Mouse (Mus musculus): ENCODE results near the gene Olfr223. TPM values are rescaled to one million over a fixed set of nuclear protein-coding genes. Genes with fewer than 3 reads are reported as not detected.
"Not testable (repeated sequence)": the region's sequence is repeated elsewhere in the genome, so short reads cannot be mapped to it uniquely, and the experiment has no call there.

The Olfr223 gene
- polyA plus RNA-seq, 1 experiment from 2014 or later = not detected

- no peaks in the 10 kb centered on the region for H3K9me3 ChIP-seq (ENCODE audit: control insufficient read depth, low read length)
- no peak overlapping the region for H3K27ac ChIP-seq (ENCODE audit: low read depth, low read length)
- H3K27me3 ChIP-seq (ENCODE audit: control insufficient read depth, insufficient read depth, low read length) = no peaks in the 10 kb centered on the region
- H3K4me2 ChIP-seq (replicated peaks; ENCODE audit: low read depth, low read length) = no peak overlapping the region
- H3K9ac ChIP-seq (ENCODE audit: low read depth, low read length) = no peak overlapping the region
- H3K4me3 ChIP-seq (ENCODE audit: low read length) = no peak overlapping the region
- H3K4me1 ChIP-seq (ENCODE audit: control insufficient read depth, insufficient read depth, low read length) = no peaks in the 10 kb centered on the region
- no peaks in the 10 kb centered on the region for H3K36me3 ChIP-seq (ENCODE audit: control insufficient read depth, insufficient read depth, low read length)
- WGBS = 26% methylated on average over 5 of the region's 5 CpGs
- ATAC-seq (ENCODE audit: low FRiP score, low TSS enrichment) = no peak
Observed at GRCm38 (mm10) chr11:59633037-59633436, 39.9 kb upstream of the Olfr223 start.

- Histone ChIP-seq H3K9me3 (ENCODE audit: control insufficient read depth, low read length) (no peaks in the 10 kb centered on the region), H3K4me2 (replicated peaks; ENCODE audit: low read depth, low read length) (no peak overlapping the region), H3K4me1 (ENCODE audit: control insufficient read depth, insufficient read depth, low read length) (no peaks in the 10 kb centered on the region), H3K9ac (ENCODE audit: low read depth, low read length) (no peak overlapping the region), H3K27ac (ENCODE audit: low read depth, low read length) (no peak overlapping the region), H3K4me3 (ENCODE audit: low read length) (no peak overlapping the region), H3K27me3 (ENCODE audit: control insufficient read depth, insufficient read depth, low read length) (no peaks in the 10 kb centered on the region), H3K36me3 (ENCODE audit: control insufficient read depth, insufficient read depth, low read length) (no peaks in the 10 kb centered on the region)
- ATAC-seq (ENCODE audit: low FRiP score, low TSS enrichment) = no peak
- WGBS = 84% methylated on average over 4 of the region's 4 CpGs
Observed at GRCm38 (mm10) chr11:59631980-59632379, 38.9 kb upstream of the Olfr223 start.

DNA sequence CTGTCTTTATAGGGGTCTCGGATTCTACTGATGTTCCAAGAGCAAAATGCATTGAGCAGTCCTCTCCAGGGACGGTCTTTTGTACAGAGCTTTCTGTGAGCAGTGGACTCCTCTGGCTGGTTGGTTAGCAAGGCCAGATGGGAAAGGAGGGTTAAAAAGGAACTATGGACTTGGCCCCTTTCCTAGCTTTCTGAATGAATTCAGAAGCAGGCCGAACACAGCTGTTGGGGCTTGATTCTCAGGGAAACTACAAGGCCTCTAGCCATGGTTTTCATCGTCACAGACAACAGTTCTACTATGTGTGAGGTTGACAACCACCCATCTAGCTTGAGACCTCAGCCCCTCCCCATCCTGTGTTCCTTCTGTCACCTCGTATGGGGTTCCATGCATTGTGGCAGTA lies 36.8 kb upstream of the Olfr223 start:
- Histone ChIP-seq H3K9me3 (ENCODE audit: control insufficient read depth, low read length) (no peaks in the 10 kb centered on the region), H3K4me3 (ENCODE audit: low read length) (no peak overlapping the region), H3K4me2 (replicated peaks; ENCODE audit: low read depth, low read length) (no peak overlapping the region), H3K9ac (ENCODE audit: low read depth, low read length) (no peak overlapping the region), H3K36me3 (ENCODE audit: control insufficient read depth, insufficient read depth, low read length) (no peaks in the 10 kb centered on the region), H3K27me3 (ENCODE audit: control insufficient read depth, insufficient read depth, low read length) (no peaks in the 10 kb centered on the region), H3K4me1 (ENCODE audit: control insufficient read depth, insufficient read depth, low read length) (no peaks in the 10 kb centered on the region), H3K27ac (ENCODE audit: low read depth, low read length) (no peak overlapping the region)
- WGBS = 81% methylated on average over 5 of the region's 5 CpGs
- no peak for ATAC-seq (ENCODE audit: low FRiP score, low TSS enrichment)

GRCm38 (mm10) chr11:59628177-59628576 lies 35.1 kb upstream of the Olfr223 start:
- Histone ChIP-seq H3K4me1 (ENCODE audit: control insufficient read depth, insufficient read depth, low read length) (no peaks in the 10 kb centered on the region), H3K9ac (ENCODE audit: low read depth, low read length) (no peak overlapping the region), H3K27ac (ENCODE audit: low read depth, low read length) (no peak overlapping the region), H3K4me2 (replicated peaks; ENCODE audit: low read depth, low read length) (no peak overlapping the region), H3K36me3 (ENCODE audit: control insufficient read depth, insufficient read depth, low read length) (no peaks in the 10 kb centered on the region), H3K27me3 (ENCODE audit: control insufficient read depth, insufficient read depth, low read length) (no peaks in the 10 kb centered on the region), H3K4me3 (ENCODE audit: low read length) (no peak overlapping the region), H3K9me3 (ENCODE audit: control insufficient read depth, low read length) (no peaks in the 10 kb centered on the region)
- WGBS = 82% methylated on average over 5 of the region's 5 CpGs
- no peak for ATAC-seq (ENCODE audit: low FRiP score, low TSS enrichment)

DNA sequence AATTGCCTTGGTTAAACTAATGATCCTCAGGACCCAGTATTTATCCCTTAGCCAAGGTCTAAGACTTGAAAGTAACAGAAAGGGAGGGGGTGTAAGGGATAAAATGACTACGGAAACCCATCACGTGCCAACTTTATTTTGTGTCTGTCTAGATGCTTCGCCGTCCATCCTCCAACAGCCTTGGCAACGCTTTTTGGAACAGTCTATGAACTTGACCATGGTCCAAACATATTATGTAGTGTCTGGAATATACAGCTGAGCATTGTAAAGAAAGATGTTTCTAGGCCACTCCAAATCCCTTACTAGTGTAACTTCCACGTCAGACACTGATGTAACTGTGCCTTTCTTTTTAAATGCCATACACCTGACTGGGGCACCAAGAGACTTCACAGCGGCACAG lies 33.1 kb upstream of the Olfr223 start:
- WGBS = 91% methylated on average over 7 of the region's 7 CpGs
- no peak for ATAC-seq (ENCODE audit: low FRiP score, low TSS enrichment)
- no peak overlapping the region for H3K4me3 ChIP-seq (ENCODE audit: low read length)

DNA sequence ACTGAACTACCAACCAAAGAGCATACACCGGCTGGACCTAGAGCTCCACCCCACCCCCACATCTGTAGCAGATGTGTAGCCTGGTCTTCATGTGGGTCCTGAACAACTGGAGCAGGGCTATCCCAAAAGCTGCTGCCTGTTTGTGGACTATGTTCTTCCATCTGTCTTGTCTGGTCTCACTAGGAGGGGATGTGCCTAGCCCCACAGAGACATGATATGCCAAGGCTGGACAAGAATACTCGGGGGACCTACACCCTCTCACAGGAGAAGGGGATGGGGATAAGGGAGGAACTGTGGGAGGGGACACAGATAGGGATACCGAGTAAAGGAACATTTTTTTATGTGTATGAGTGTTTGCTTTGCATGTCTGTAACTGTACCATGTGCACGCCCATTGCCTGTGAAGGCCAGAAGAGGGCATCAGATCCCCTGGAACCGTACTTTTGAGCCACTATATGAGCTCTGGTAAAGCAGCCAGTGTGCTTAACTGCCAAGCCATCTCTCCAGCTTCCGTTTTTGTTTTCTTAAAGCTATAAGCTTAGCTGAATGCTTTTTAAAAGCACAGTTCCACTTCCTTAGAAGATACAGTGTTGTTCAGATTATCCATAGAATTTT lies 31.0 kb upstream of the Olfr223 start:
- no peak overlapping the region for H3K27ac ChIP-seq (ENCODE audit: low read depth, low read length)
- 0 out of 2 replicates have a peak, but pooled peaks have one; percentile 55 for ATAC-seq (ENCODE audit: low FRiP score, low TSS enrichment)
- no peaks in the 10 kb centered on the region for H3K9me3 ChIP-seq (ENCODE audit: control insufficient read depth, low read length)
- H3K4me2 ChIP-seq (replicated peaks; ENCODE audit: low read depth, low read length) = no peak overlapping the region
- H3K4me3 ChIP-seq (ENCODE audit: low read length) = no peak overlapping the region
- 36% methylated on average over 6 of the region's 6 CpGs for WGBS
- H3K4me1 ChIP-seq (ENCODE audit: control insufficient read depth, insufficient read depth, low read length) = no peaks in the 10 kb centered on the region
- no peak overlapping the region for H3K9ac ChIP-seq (ENCODE audit: low read depth, low read length)
- H3K36me3 ChIP-seq (ENCODE audit: control insufficient read depth, insufficient read depth, low read length) = no peaks in the 10 kb centered on the region
- 0 out of 2 replicates have a peak, but pooled peaks cover 2% of the 10 kb centered on the region for H3K27me3 ChIP-seq (ENCODE audit: control insufficient read depth, insufficient read depth, low read length)

More for the DNA sequence above, 33.1 kb upstream of the Olfr223 start:
- no peak overlapping the region for H3K27ac ChIP-seq (ENCODE audit: low read depth, low read length)
- no peak overlapping the region for H3K9ac ChIP-seq (ENCODE audit: low read depth, low read length)
- no peaks in the 10 kb centered on the region for H3K9me3 ChIP-seq (ENCODE audit: control insufficient read depth, low read length)
- H3K27me3 ChIP-seq (ENCODE audit: control insufficient read depth, insufficient read depth, low read length) = 0 out of 2 replicates have a peak, but pooled peaks cover 2% of the 10 kb centered on the region
- no peaks in the 10 kb centered on the region for H3K4me1 ChIP-seq (ENCODE audit: control insufficient read depth, insufficient read depth, low read length)
- H3K36me3 ChIP-seq (ENCODE audit: control insufficient read depth, insufficient read depth, low read length) = no peaks in the 10 kb centered on the region
- H3K4me2 ChIP-seq (replicated peaks; ENCODE audit: low read depth, low read length) = no peak overlapping the region

GRCm38 (mm10) chr11:59622214-59622613 lies 29.1 kb upstream of the Olfr223 start:
- no peaks in the 10 kb centered on the region for H3K36me3 ChIP-seq (ENCODE audit: control insufficient read depth, insufficient read depth, low read length)
- ATAC-seq (ENCODE audit: low FRiP score, low TSS enrichment) = no peak
- H3K27ac ChIP-seq (ENCODE audit: low read depth, low read length) = no peak overlapping the region
- H3K9ac ChIP-seq (ENCODE audit: low read depth, low read length) = no peak overlapping the region
- H3K4me1 ChIP-seq (ENCODE audit: control insufficient read depth, insufficient read depth, low read length) = no peaks in the 10 kb centered on the region
- no peaks in the 10 kb centered on the region for H3K9me3 ChIP-seq (ENCODE audit: control insufficient read depth, low read length)
- 75% methylated on average over 3 of the region's 3 CpGs for WGBS
- H3K27me3 ChIP-seq (ENCODE audit: control insufficient read depth, insufficient read depth, low read length) = 0 out of 2 replicates have a peak, but pooled peaks cover 2% of the 10 kb centered on the region
- no peak overlapping the region for H3K4me3 ChIP-seq (ENCODE audit: low read length)
- H3K4me2 ChIP-seq (replicated peaks; ENCODE audit: low read depth, low read length) = no peak overlapping the region

DNA sequence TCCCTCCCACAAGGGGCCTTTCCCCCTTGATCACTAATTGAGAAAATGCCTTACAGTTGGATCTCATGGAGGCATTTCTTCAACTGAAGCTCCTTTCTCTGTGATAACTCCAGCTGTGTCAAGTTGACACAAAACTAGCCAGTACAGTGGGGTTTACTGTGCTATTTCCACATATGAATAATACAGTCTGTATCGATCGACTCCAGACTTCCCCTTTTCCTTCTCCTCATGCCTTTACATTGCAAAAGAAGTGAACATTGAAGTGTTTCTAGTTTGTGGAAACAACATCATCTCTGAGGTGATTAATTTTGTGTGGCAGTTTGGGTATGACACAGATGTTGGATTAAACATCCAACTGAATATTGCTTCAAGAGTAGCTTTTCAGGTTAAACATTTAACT lies 23.9 kb upstream of the Olfr223 start:
- not testable (repeated sequence) for H3K9me3 ChIP-seq (ENCODE audit: control insufficient read depth, low read length); ATAC-seq (ENCODE audit: low FRiP score, low TSS enrichment); H3K4me2 ChIP-seq (replicated peaks; ENCODE audit: low read depth, low read length); H3K4me3 ChIP-seq (ENCODE audit: low read length); H3K4me1 ChIP-seq (ENCODE audit: control insufficient read depth, insufficient read depth, low read length); H3K9ac ChIP-seq (ENCODE audit: low read depth, low read length); H3K27ac ChIP-seq (ENCODE audit: low read depth, low read length); H3K27me3 ChIP-seq (ENCODE audit: control insufficient read depth, insufficient read depth, low read length); H3K36me3 ChIP-seq (ENCODE audit: control insufficient read depth, insufficient read depth, low read length)
- WGBS = 96% methylated on average over 2 of the region's 2 CpGs

GRCm38 (mm10) chr11:59614120-59614519 lies 21.0 kb upstream of the Olfr223 start:
- no peak overlapping the region for H3K4me2 ChIP-seq (replicated peaks; ENCODE audit: low read depth, low read length)
- H3K27me3 ChIP-seq (ENCODE audit: control insufficient read depth, insufficient read depth, low read length) = no peaks in the 10 kb centered on the region
- WGBS = 38% methylated on average over 4 of the region's 4 CpGs
- H3K9me3 ChIP-seq (ENCODE audit: control insufficient read depth, low read length) = no peaks in the 10 kb centered on the region
- no peaks in the 10 kb centered on the region for H3K4me1 ChIP-seq (ENCODE audit: control insufficient read depth, insufficient read depth, low read length)
- H3K36me3 ChIP-seq (ENCODE audit: control insufficient read depth, insufficient read depth, low read length) = no peaks in the 10 kb centered on the region
- no peak for ATAC-seq (ENCODE audit: low FRiP score, low TSS enrichment)
- no peak overlapping the region for H3K9ac ChIP-seq (ENCODE audit: low read depth, low read length)
- no peak overlapping the region for H3K4me3 ChIP-seq (ENCODE audit: low read length)
- H3K27ac ChIP-seq (ENCODE audit: low read depth, low read length) = no peak overlapping the region

Data from kidney, embryonic 14.5 days (tissue).